Mouse (Mus musculus) E14TG2a.4 (cell line): ENCODE data around the gene Thap8.

Experiments used
- H3K27me3 ChIP-seq: 2 replicates; pipeline ENCODE4 v1.6.1; 2014; ENCODE audit warnings: low read length, control low read depth; ENCODE audit not compliant: insufficient read depth
- H3K36me3 ChIP-seq: 2 replicates; pipeline ENCODE4 v1.6.1; 2014; ENCODE audit warnings: low read length, control low read depth; ENCODE audit not compliant: insufficient read depth
- H3K4me1 ChIP-seq: replicated peaks from 2 replicates; pipeline ENCODE4 v1.6.1; 2014; ENCODE audit warnings: low read depth, low read length, control low read depth
- H3K4me3 ChIP-seq: replicated peaks from 2 replicates; pipeline ENCODE4 v1.5.1; 2014; ENCODE audit warnings: mild to moderate bottlenecking, low read length
- H3K9me3 ChIP-seq: 2 replicates; pipeline ENCODE4 v1.6.1; 2014; ENCODE audit warnings: low read length, control low read depth
- CTCF ChIP-seq: conservative IDR thresholded peaks from 2 replicates; pipeline ENCODE4 v1.5.1; 2014; ENCODE audit warnings: low read length
- NANOG ChIP-seq: IDR thresholded peaks from 2 replicates; pipeline ENCODE4 v1.6.1; 2014; ENCODE audit warnings: borderline replicate concordance, low read length, mixed read lengths
- POU5F1 ChIP-seq: IDR thresholded peaks from 2 replicates; pipeline ENCODE4 v1.6.1; 2014; ENCODE audit warnings: low read length, borderline replicate concordance

Gene Thap8

DNA sequence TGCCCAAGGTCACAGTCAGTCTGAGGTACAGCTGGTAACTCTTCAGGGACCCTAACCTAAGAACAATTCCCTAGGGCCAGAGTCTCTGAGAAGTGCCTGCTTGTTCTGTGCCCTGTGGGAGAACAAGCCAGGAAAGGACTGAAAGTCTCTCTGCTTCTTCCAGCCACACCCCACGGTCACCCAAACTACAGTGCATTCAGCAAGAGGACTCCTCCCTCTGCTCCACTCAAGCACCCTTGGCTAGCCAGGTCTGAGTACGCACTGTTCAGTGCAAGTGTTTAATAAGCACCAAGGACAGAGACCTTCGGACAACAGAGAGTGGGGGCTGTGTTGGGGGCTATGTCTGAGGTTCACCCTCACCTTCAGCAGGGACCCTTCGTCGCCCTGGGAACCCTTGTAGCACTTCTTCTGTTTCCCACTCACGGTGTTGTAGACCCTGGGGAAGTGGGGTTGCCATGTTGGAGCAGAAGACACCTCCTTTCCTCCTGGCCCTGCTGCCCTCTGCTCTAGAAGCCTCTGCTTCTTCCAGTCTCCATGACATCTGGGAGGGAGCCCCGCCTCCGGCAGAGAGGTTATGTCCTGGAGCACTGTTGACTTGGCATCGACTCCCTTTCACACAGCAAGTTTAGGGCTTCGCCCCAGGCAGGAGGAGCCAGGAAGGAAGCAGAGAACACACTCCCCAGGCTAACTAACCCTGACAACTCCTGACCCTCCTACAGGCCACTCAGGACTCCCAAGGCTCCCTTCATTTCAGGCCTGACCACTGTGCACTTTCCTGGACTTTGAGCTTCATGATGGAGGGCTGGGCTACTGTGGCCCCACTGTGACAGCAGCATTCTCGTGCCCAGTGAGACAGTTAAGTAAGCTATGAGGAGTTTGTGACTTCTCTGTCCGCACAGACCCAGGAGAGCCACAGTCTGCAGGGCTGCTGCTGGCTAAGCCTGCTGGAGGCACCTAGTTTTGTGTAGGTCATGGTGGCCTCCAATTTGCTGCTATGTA lies 27.6 kb upstream of the Thap8 start:
- no peaks in the 10 kb centered on the region for H3K9me3 ChIP-seq
- no peak for TF ChIP-seq POU5F1
- TF ChIP-seq NANOG, result no peak
- no peak for TF ChIP-seq CTCF

GRCm38 (mm10) chr7:30265041-30265440 lies 14.9 kb upstream of the Thap8 start:
- Histone ChIP-seq H3K4me1 (peaks cover 68% of the 10 kb centered on the region), H3K4me3 (peak overlapping the region; percentile 39; the same call in 1 of the 2 replicates), H3K9me3 (no peaks in the 10 kb centered on the region), H3K36me3 (peaks cover 92% of the 10 kb centered on the region), H3K27me3 (no peaks in the 10 kb centered on the region)
- TF ChIP-seq CTCF, result no peak
- TF ChIP-seq POU5F1, result no peak
- TF ChIP-seq NANOG, result no peak

More for the DNA sequence above, 27.6 kb upstream of the Thap8 start:
- no peaks in the 10 kb centered on the region for H3K27me3 ChIP-seq
- peaks cover 99% of the 10 kb centered on the region for H3K36me3 ChIP-seq
- no peak overlapping the region for H3K4me3 ChIP-seq
- H3K4me1 ChIP-seq, result peaks cover 34% of the 10 kb centered on the region

GRCm38 (mm10) chr7:30265531-30265930 lies 14.4 kb upstream of the Thap8 start:
- peak overlapping the region; percentile 39; the same call in 1 of the 2 replicates for H3K4me3 ChIP-seq
- TF ChIP-seq NANOG (no peak), CTCF (no peak), POU5F1 (no peak)
- H3K9me3 ChIP-seq, result no peaks in the 10 kb centered on the region
- H3K27me3 ChIP-seq, result no peaks in the 10 kb centered on the region
- peaks cover 67% of the 10 kb centered on the region for H3K4me1 ChIP-seq
- H3K36me3 ChIP-seq, result peaks cover 92% of the 10 kb centered on the region

DNA sequence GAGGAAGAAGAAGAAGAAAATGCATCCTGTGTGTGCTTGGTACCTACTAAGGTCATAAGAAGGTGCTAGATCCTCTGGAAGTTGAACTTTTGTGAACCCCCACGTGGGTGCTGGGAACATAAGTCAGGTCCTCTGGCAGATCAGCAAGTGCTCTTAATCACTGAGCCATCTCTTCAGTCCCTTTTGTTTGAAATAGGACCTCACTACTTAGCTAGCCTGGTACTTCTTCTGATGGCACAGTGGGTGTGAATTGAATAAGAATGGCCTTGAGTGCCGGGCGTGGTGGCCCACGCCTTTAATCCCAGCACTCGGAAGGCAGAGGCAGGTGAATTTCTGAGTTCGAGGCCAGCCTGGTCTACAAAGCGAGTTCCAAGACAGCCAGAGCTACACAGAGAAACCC lies 14.0 kb upstream of the Thap8 start:
- Histone ChIP-seq H3K4me1 (peaks cover 69% of the 10 kb centered on the region), H3K27me3 (no peaks in the 10 kb centered on the region), H3K36me3 (peaks cover 92% of the 10 kb centered on the region), H3K4me3 (no peak overlapping the region), H3K9me3 (no peaks in the 10 kb centered on the region)
- peak; percentile 99 for TF ChIP-seq NANOG
- TF ChIP-seq POU5F1, result peak; percentile 91
- no peak for TF ChIP-seq CTCF

DNA sequence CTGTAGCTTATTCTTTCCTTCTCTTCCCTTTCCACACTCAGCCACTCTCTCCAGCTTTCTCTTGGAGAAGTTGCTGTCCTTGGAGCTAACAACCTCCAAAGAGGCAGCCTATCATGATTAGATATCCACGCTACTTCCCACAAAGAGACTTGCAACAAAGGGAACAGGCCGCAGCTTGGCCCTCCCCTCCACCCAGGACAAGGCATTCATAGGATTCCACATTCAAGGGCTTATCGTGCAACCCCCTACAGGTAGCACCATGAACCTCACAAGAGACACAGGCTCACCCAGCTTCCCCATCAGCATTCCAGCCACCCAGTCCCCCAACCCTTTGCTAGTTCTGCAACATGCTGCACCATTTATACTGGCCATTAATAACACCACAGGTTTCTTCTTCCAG lies 13.1 kb upstream of the Thap8 start:
- no peaks in the 10 kb centered on the region for H3K9me3 ChIP-seq
- H3K36me3 ChIP-seq, result peaks cover 92% of the 10 kb centered on the region
- TF ChIP-seq CTCF (0 out of 2 replicates have a peak, but pooled peaks have one; percentile 5), NANOG (no peak), POU5F1 (no peak)
- peaks cover 63% of the 10 kb centered on the region for H3K4me1 ChIP-seq
- peak overlapping the region; percentile 35; the same call in 1 of the 2 replicates for H3K4me3 ChIP-seq
- no peaks in the 10 kb centered on the region for H3K27me3 ChIP-seq

- peaks cover 46% of the 10 kb centered on the region for H3K4me1 ChIP-seq
- no peaks in the 10 kb centered on the region for H3K9me3 ChIP-seq
- H3K4me3 ChIP-seq, result no peak overlapping the region
- peaks cover 92% of the 10 kb centered on the region for H3K36me3 ChIP-seq
- no peaks in the 10 kb centered on the region for H3K27me3 ChIP-seq
- TF ChIP-seq POU5F1 (no peak), CTCF (no peak)
Observed at GRCm38 (mm10) chr7:30269641-30270040, 10.3 kb upstream of the Thap8 start.

GRCm38 (mm10) chr7:30274383-30274782 lies 5.5 kb upstream of the Thap8 start:
- no peak for TF ChIP-seq NANOG
- TF ChIP-seq POU5F1, result no peak
- TF ChIP-seq CTCF, result no peak
- no peak overlapping the region for H3K4me3 ChIP-seq
- no peaks in the 10 kb centered on the region for H3K9me3 ChIP-seq
- H3K36me3 ChIP-seq, result peaks cover 87% of the 10 kb centered on the region
- no peaks in the 10 kb centered on the region for H3K27me3 ChIP-seq
- peaks cover 56% of the 10 kb centered on the region for H3K4me1 ChIP-seq

DNA sequence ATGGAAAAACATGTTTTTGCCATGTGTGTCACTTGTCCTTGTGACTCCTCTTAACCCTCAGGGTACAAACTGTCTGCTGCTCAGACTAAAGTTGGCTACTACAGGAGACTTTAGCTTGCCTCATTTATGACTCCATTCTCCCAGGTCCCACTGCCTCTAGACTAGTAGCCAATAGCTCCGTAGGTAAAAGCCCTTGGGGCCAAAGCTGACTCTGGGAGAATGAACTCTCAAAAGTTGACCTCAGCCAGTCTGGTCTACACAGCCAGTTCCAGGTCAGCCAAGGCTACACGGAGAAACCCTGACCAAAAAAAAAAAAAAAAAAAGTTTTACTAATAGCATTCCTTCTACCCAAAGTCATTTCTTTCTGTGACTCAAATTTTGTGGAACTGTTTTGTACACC lies 983 bp upstream of the Thap8 start:
- Histone ChIP-seq H3K4me1 (peaks cover 68% of the 10 kb centered on the region), H3K4me3 (peak overlapping the region; percentile 98), H3K9me3 (no peaks in the 10 kb centered on the region), H3K27me3 (no peaks in the 10 kb centered on the region), H3K36me3 (peaks cover 42% of the 10 kb centered on the region)
- no peak for TF ChIP-seq POU5F1
- TF ChIP-seq CTCF, result no peak
- no peak for TF ChIP-seq NANOG

GRCm38 (mm10) chr7:30279536-30279935 lies 358 bp upstream of the Thap8 start:
- Histone ChIP-seq H3K4me1 (peaks cover 68% of the 10 kb centered on the region), H3K27me3 (no peaks in the 10 kb centered on the region), H3K36me3 (peaks cover 35% of the 10 kb centered on the region), H3K9me3 (no peaks in the 10 kb centered on the region), H3K4me3 (peak overlapping the region; percentile 98)
- TF ChIP-seq POU5F1 (no peak), CTCF (no peak), NANOG (no peak)
